Mouse (Mus musculus) spleen, adult 2 months (tissue): ENCODE data around the gene Prss57.

ENCODE experiments used
- CTCF ChIP-seq: fragments of 200-500 bp; IDR thresholded peaks from 2 replicates; pipeline ENCODE4 v1.5.1; 2011; ENCODE audit warnings: mild to moderate bottlenecking, inconsistent platforms; ENCODE audit not compliant: insufficient read depth, insufficient read length, insufficient replicate concordance; ENCODE audit errors: extremely low read depth
- POLR2A ChIP-seq: fragments of 200-500 bp; IDR thresholded peaks from 2 replicates; pipeline ENCODE4 v1.6.1; 2011; ENCODE audit warnings: low read depth, low read length, inconsistent platforms

DNA sequence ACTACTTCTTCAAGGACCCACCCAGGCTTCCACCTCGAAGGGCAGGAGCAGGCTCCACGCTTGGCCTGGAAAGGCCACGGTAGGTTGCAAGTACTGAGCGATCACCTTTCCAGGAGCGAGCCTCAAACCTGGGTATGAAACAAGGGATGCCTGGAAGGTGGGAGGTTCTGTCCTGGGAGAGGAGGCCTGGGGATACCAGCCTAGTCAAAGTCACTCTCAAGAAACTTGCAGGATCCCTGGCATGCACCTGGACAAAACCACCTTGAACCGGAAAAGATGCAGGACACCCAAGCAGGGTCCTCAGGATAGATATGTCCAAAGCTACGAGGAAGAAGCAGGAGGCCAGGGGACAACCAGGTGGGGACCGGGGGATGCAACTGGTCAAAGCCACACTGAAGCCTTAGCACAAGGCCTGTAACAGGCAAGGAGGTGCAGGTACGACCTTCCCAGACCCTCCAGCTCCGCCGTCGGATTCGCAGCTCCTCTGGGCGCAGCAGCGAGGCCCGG is 24.7 kb downstream of the Prss57 start:
- TF ChIP-seq CTCF, result no peak
- TF ChIP-seq POLR2A, result no peak
